Mouse (Mus musculus): ENCODE measurements around the gene Apbb2.

- TF ChIP-seq CTCF (IDR thresholded peaks at IDR 0.05; ENCODE audit: low read depth) (peak; percentile 92), EP300 (IDR thresholded peaks at IDR 0.05; ENCODE audit: low read depth) (no peak)
Measured at GRCm38 (mm10) chr5:66326395-66326794, 292.2 kb downstream of the Apbb2 start.

Measured in heart, postnatal 0 days (tissue).